Mouse (Mus musculus) forebrain, embryonic 10.5 days (tissue): Measurements from ENCODE around the gene Gpr55. TPM values are rescaled to one million over a fixed set of nuclear protein-coding genes. Genes with fewer than 3 reads are reported as not detected.

Source experiments
- DNase-seq: peaks from one replicate; pipeline ENCODE4 v3.0.0-alpha.2; 2017; ENCODE audit warnings: low spot score; ENCODE audit errors: extremely low spot score
- H3K27ac ChIP-seq: fragments of 300-500 bp; sonication (generic); 2 replicates; pipeline ENCODE4 v1.5.1; 2016; ENCODE audit warnings: mild to moderate bottlenecking
- H3K27me3 ChIP-seq: fragments of 300-500 bp; sonication (generic); 2 replicates; pipeline ENCODE4 v1.6.1; 2016; ENCODE audit warnings: mild to moderate bottlenecking; ENCODE audit not compliant: poor library complexity, severe bottlenecking
- H3K36me3 ChIP-seq: fragments of 300-500 bp; sonication (generic); replicated peaks from 2 replicates; pipeline ENCODE4 v1.6.1; 2016; ENCODE audit warnings: mild to moderate bottlenecking, moderate library complexity
- H3K4me1 ChIP-seq: fragments of 300-500 bp; sonication (generic); 2 replicates; pipeline ENCODE4 v1.6.1; 2016
- H3K4me3 ChIP-seq: fragments of 300-500 bp; sonication (generic); 2 replicates; pipeline ENCODE4 v1.5.1; 2016; ENCODE audit warnings: mild to moderate bottlenecking, moderate library complexity
- H3K9me3 ChIP-seq: fragments of 300-500 bp; sonication (generic); 2 replicates; pipeline ENCODE4 v1.6.1; 2016; ENCODE audit warnings: mild to moderate bottlenecking, moderate library complexity
- WGBS: fragments of 180-500 bp; shearing (Covaris S2); methylation state at CpG from one replicate; pipeline ENCODE4 v1.1.7; 2016; 5-methylcytosine and 5-hydroxymethylcytosine counted together
- polyA plus RNA-seq: library from polyadenylated mRNA; unstranded; fragments of >200 nt; fragmentation: Nextera tagmentation; extraction: Ambion mirVana; gene quantifications from 2 replicates; pipeline ENCODE4 v1.2.1, GENCODE M21; 2016

Gene Gpr55
- polyA plus RNA-seq, 1 experiment from 2014 or later: not detected

- 82% methylated on average over 7 of the region's 7 CpGs for WGBS
- Histone ChIP-seq H3K27ac (peak overlapping the region; percentile 48; the same call in 1 of the 2 replicates), H3K4me1 (peaks cover 63% of the 10 kb centered on the region), H3K9me3 (no peaks in the 10 kb centered on the region), H3K36me3 (peaks cover 44% of the 10 kb centered on the region), H3K27me3 (no peaks in the 10 kb centered on the region), H3K4me3 (no peak overlapping the region)
- DNase-seq: no peak
Measured at GRCm38 (mm10) chr1:85900521-85901333, 60.1 kb downstream of the Gpr55 start.

DNA sequence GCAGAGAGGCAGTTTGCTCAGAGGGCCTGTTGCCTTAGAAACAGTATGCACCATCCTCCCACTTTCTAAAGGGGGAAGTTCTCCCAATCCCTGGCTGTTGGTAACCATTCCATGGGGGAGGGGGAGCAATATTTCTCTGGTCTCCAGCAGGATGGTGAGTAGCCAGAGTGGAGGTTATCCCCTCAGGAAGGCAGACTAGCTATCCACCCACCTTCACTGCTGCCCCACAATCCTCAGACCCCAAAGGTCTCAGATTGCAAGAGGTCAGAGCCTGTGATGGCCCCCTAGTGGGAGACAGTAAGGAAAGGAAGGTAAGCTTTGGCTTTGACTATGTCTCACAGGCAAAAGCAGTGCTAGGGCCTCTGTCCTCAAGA lies 61.4 kb downstream of the Gpr55 start:
- H3K9me3 ChIP-seq: no peaks in the 10 kb centered on the region
- no peak overlapping the region; the same call in 1 of the 2 replicates for H3K4me3 ChIP-seq
- peaks cover 31% of the 10 kb centered on the region for H3K36me3 ChIP-seq
- no peaks in the 10 kb centered on the region for H3K27me3 ChIP-seq
- H3K4me1 ChIP-seq: peaks cover 70% of the 10 kb centered on the region
- DNase-seq: no peak
- peak overlapping the region; percentile 74 for H3K27ac ChIP-seq

GRCm38 (mm10) chr1:85898761-85899387 lies 61.9 kb downstream of the Gpr55 start:
- Histone ChIP-seq H3K4me3 (peak overlapping the region; percentile 24; the same call in 1 of the 2 replicates), H3K36me3 (peaks cover 26% of the 10 kb centered on the region), H3K9me3 (no peaks in the 10 kb centered on the region), H3K4me1 (peaks cover 74% of the 10 kb centered on the region), H3K27me3 (no peaks in the 10 kb centered on the region), H3K27ac (peak overlapping the region; percentile 74)
- 31% methylated on average over 12 of the region's 12 CpGs for WGBS
- no peak for DNase-seq

GRCm38 (mm10) chr1:85897901-85898760 lies 62.7 kb downstream of the Gpr55 start:
- no peaks in the 10 kb centered on the region for H3K27me3 ChIP-seq
- WGBS: 46% methylated on average over 8 of the region's 8 CpGs
- peaks cover 78% of the 10 kb centered on the region for H3K4me1 ChIP-seq
- H3K9me3 ChIP-seq: peaks cover 3% of the 10 kb centered on the region; the same call in 1 of the 2 replicates
- H3K4me3 ChIP-seq: peak overlapping the region; percentile 24
- H3K36me3 ChIP-seq: peaks cover 18% of the 10 kb centered on the region
- DNase-seq: no peak
- peak overlapping the region; percentile 74 for H3K27ac ChIP-seq

- WGBS: 79% methylated on average over 12 of the region's 12 CpGs
- peak overlapping the region; percentile 90 for H3K4me3 ChIP-seq
- H3K4me1 ChIP-seq: peaks cover 76% of the 10 kb centered on the region
- no peaks in the 10 kb centered on the region for H3K27me3 ChIP-seq
- peaks cover 12% of the 10 kb centered on the region for H3K36me3 ChIP-seq
- DNase-seq: no peak
- peaks cover 5% of the 10 kb centered on the region; the same call in 1 of the 2 replicates for H3K9me3 ChIP-seq
- peak overlapping the region; percentile 74; the same call in 1 of the 2 replicates for H3K27ac ChIP-seq
Measured at GRCm38 (mm10) chr1:85896781-85897700, 63.8 kb downstream of the Gpr55 start.

- Histone ChIP-seq H3K27ac (peak overlapping the region; percentile 95), H3K27me3 (no peaks in the 10 kb centered on the region), H3K4me3 (peak overlapping the region; percentile 90), H3K9me3 (peaks cover 5% of the 10 kb centered on the region; the same call in 1 of the 2 replicates), H3K36me3 (peaks cover 8% of the 10 kb centered on the region), H3K4me1 (peaks cover 69% of the 10 kb centered on the region)
- DNase-seq: no peak
- WGBS: 84% methylated on average over 5 of the region's 5 CpGs
Measured at GRCm38 (mm10) chr1:85896110-85896509, 64.7 kb downstream of the Gpr55 start.

DNA sequence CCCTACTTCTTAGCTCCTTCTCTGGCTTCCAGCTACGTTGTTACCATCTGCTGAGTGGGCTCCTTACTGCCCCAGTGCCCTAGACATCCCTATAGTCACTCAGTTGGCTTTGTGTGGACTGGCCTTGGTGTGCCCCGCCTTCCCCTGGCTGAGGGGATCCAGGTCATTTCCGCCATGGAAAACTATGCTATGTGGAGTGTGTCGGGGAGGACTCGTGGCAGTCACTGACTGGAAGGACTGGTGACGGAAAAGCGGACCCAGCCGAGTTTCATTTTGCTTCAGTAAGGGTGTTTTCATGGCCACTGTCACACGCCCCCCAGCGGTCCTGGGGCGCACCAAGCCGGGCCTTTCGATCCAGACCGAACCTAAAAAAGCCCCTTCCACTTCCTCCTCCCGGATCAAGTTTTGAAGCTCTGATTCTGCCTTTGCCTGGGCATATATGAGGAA lies 65.4 kb downstream of the Gpr55 start:
- 5% methylated on average over 15 of the region's 15 CpGs for WGBS
- Histone ChIP-seq H3K4me1 (peaks cover 62% of the 10 kb centered on the region), H3K36me3 (0 out of 2 replicates have a peak, but pooled peaks cover 5% of the 10 kb centered on the region), H3K9me3 (peaks cover 5% of the 10 kb centered on the region; the same call in 1 of the 2 replicates), H3K27ac (peak overlapping the region; percentile 95), H3K4me3 (peak overlapping the region; percentile 90), H3K27me3 (no peaks in the 10 kb centered on the region)
- peak; percentile 60 for DNase-seq

- DNase-seq: peak; percentile 81
- Histone ChIP-seq H3K9me3 (peaks cover 5% of the 10 kb centered on the region; the same call in 1 of the 2 replicates), H3K36me3 (0 out of 2 replicates have a peak, but pooled peaks cover 4% of the 10 kb centered on the region), H3K27me3 (no peaks in the 10 kb centered on the region), H3K27ac (peak overlapping the region; percentile 95), H3K4me3 (peak overlapping the region; percentile 90), H3K4me1 (peaks cover 56% of the 10 kb centered on the region)
- under 1% methylated on average over 30 of the region's 30 CpGs for WGBS
Measured at GRCm38 (mm10) chr1:85894748-85895360, 66.0 kb downstream of the Gpr55 start.

GRCm38 (mm10) chr1:85894231-85894747 lies 66.5 kb downstream of the Gpr55 start, which contains the start of gene Itm2c:
Gene Itm2c, plus strand, starts transcription at chr1:85894281.
- Histone ChIP-seq H3K4me3 (peak within 1 kb of the TSS; percentile 90), H3K27me3 (no peaks in the 10 kb centered on the region), H3K27ac (peak within 1 kb of the TSS; percentile 95), H3K4me1 (peaks cover 51% of the 10 kb centered on the region), H3K9me3 (peaks cover 5% of the 10 kb centered on the region; the same call in 1 of the 2 replicates), H3K36me3 (0 out of 2 replicates have a peak, but pooled peaks cover 4% of the 10 kb centered on the region)
- 1% methylated on average over 35 of the region's 35 CpGs for WGBS
- DNase-seq: peak; percentile 91
